Mouse (Mus musculus): ENCODE data around the gene Zfp503. TPM values are rescaled to one million over a fixed set of nuclear protein-coding genes. Genes with fewer than 3 reads are reported as not detected.

Zfp503 gene
- total RNA-seq, 2 experiments from 2014 or later, result 0.12 to 0.30 TPM

DNA sequence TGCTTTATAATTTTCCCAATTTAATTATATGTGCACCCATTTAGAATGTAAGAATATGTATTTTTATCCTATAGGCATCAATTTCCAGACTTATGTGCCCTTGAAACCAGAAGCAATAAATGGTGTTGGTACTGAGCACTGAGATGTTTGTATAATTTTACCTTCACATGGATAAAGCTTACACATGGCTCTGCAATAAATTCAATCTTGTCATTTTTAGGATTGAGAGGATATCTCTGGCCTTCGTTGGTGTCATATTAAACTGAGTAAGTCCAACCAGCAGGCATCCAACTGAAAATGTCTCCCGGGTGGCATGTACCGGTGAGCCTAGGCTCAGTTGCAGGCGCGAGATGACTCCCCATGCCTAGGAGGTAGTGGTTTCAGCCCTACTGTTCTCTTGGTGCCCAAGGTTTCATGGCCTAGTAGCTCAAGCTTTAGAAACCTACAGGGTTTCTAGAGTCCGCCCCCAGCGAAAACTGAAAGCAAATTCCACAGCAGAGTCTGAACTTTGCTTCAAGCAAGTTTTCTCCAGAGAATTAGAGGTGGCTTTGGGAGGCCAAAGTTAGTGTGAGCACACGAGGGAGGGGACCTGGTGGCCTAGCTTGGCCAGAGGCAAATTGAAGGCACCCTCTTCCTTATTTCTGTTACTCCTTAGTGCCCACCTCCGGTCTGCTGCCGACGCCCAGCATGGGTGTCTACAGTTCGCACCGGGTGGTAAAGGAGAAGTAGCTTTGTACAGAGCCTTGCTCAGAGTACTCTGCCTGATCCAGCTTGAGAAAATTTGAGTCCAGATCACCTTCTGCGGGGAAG lies 4.1 kb upstream of the Zfp503 start:
- ATAC-seq (replicated peaks; ENCODE audit: poor library complexity), result peak; percentile 64

DNA sequence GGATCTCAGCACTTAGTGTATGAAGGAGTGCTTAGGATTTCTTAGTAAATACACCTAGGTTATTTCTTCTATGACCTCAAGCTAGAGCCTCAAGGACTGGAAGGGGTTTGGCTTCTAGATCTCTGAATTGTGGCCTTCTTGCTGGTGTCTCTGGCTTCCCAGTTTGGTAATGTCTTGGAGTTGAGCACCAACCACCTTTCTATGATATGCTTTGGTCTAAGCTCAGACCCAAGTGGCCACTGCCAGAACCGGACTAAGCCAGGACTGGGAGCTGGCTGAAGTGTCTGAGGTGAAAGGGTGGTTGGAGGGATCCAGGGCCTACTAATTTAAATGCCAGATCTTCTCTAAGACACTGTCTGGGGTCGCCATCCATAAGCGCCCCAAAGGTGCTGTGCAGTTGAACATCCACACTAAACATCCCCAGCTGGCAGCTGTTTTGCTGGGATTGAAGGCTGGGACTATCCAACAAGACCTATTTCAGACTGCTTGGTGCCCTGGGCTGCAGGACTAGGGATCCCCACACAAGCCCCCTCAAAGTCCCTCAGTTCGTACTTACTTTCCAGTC lies 3.0 kb upstream of the Zfp503 start:
- ATAC-seq (replicated peaks; ENCODE audit: poor library complexity), result no peak

DNA sequence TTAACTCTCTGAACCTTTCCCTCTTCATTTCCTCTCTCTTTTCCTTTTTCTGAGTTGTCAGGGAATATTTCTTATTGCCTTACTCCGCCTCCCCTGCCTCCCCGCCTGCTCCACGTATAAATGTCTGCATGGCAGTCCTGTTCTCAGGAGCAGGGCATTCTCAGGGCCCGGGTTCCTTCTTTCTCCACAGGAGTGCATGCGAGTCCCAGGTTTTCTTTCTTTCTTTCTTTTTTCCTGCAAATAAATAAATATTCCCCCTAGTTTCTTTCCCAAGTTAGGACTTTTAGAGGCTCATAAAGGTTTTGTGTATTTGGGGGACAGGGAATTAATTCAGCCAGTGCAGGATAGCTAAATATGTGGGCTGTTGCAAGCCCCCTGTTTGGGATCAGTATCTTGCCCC lies 2.5 kb upstream of the Zfp503 start:
- no peak for ATAC-seq (replicated peaks; ENCODE audit: poor library complexity)

DNA sequence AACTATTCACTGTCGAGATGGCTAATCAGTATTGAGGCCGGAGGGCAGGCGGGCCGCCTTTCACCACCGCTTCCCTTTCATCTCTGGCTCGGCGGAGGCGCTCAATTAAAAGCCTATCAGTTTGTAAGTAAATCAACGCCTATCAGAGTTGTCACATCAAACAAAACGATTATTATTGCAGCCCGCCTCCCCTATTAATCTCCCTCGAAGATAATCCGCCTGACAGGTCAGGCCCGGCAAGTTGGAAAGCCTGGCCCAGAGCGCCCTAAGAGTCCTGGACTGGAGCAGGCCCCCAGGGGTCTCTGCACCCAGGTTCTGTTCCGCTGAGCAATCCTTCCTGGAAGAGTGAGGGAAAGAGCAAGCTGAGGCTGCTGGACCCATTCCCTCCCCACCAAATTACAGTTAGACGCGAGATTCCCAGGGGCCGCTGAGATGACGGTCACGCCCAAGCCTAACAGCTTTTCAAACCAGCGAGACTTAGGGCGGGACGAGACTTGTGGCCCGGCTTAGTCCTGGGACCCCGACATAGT lies 1.9 kb upstream of the Zfp503 start:
- no peak for ATAC-seq (replicated peaks; ENCODE audit: poor library complexity)

DNA sequence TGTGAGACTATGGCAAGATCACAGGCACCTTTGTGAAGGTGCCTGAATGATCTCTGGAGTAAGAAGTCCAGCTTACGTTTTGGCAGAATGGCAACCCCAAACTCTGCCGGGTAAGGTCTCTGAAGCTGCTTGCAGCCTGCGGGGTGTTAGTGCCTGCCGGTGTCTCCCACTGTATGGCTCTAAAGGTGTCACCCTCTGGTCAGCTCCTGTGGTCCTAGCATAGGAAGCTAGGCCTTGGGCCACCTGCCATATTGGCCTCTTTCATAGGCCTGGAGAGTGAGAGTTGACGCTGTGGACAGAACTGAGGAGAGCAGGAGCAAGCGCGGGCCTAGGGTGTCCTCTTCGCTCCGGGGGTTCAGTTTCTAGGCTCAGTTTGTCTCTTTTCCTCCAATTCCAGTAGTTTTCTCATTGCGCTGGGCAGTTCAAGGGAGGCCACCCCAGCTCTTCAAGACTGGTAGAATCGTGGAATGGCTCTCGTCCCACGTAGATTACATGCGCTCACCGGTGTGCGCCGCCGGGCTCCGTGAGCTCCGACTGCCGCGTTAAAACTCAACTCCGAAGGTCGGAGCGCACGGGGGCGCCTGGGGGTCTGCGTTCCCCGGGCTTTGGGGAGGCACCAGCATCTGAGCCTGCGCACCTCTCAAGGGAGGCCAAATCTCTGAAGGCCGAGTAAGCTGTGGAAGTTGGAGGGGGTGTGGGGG lies 1.1 kb upstream of the Zfp503 start:
- ATAC-seq (replicated peaks; ENCODE audit: poor library complexity), result no peak

DNA sequence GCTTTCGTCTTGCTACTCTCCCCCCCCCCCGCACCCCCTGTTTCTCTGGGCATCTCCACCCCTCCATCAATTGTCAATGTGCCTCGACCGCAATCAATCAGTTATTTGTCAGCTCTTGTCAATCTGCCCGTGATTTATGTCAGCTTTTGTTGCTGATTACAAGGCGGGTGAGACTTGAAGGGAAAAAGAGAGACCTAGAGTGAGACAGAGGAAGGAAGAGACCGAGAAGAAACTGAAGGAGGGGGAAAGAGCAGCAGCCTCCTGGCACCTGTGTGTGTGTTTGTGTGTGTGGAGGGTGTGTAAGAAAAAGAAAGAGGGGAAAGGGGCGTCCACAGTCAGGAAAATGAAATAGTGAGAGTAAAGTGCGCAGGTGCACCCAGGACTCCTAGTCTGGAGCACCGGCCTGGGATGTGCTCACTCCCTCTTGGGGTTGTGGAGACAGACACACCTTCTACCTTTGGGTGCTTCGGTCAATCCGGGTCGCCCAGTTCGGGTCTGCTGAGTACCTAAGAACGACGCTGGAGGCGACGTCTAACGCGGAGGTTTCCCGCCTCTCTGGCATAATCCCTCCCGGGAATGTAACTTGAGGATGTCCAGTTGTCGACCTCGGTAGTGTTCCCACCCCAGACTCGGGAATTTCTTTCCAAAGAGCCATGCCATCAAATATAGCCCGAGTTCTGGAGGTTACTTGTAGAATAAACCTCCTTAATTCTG lies 667 bp downstream of the Zfp503 start:
- no peak for ATAC-seq (replicated peaks; ENCODE audit: poor library complexity)

DNA sequence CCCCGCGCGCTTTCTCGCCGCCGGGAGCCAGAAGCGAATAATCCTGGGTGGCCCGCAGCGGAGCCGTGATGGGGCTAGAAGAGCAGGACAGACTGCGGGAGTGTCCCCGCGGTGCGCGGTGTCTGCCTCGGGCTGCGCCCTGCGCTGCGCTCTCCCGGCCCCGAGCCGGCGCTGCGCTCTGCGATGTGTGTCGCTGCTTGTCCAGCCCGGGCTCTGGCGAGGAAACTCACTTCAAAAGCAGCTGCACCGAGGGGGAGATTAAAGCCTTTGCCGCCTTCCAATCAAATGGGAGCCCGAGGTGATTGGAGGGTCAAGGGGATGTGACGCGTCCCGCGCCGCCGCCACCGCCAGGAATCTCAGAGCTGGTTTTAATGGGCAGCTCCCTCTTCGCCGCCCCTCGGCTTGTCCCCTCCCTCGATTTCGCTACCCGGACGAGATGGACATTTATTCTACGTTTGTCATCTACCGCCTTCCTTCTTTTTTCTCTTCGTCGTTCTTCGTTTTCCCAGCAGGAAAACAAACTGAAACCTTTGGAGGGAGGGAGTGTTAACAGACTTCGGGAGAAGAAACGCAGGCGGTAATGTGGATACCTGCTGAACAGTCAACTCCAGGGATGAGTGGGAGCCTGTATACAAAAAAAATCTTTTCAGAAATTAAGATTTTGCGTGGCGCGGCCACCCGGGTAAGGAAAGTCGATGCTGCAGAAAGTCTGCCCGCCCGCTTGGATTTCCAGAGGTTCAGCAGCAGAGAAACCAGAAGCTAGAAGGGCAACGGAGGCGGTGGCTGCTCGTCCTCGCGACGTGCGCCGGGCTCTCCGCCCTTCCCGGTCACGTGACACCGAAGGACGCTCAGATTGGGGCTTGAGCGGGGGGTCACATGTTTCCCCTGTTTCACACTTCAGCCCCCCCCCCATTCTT lies 1.5 kb downstream of the Zfp503 start:
- peak; percentile 45 for ATAC-seq (replicated peaks; ENCODE audit: poor library complexity)

DNA sequence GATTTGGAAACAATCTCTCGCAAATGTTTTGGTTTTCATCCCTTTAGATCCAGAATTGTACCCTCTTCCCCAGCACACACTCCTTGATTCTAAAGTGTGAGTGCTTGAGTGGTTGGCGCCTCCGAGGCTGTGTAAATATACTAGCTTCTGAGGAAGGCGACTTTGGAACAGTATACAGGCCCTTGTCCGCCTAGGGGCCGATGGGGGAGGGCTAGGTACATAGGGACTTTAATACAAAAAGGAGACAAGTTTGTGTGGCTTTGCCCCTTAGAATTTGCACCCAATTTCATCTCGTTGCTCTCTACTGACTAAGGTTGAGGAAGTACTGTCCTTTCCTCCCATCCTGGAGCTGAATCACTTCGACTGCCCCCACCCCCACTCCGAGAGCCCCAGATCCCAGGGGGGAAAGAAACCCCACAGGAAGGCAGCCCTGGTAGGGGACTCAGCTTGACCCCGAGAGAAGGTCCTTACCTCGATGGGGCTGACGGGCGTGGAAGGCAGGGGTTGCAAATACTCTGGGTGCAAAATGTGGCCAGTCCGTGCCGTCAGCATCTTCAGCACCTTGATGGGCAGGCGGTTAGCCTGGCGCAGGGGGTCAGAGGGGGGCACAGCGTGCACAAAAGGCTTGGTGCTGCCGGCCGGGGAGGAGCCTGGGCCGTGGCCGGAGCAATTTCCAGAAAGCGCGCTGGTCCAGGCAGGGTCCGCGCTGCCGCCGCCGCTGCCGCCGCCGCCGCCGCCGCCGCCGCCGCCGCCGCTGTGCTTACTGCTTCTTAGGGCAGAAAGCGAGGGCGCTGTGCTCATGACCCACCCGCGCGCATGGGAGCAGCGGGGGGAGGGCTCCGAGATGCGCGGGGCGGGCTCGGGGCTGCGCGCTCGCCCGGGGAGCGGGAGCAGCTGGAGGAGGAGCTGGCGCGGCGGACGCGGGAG lies 2.4 kb downstream of the Zfp503 start:
- no peak for ATAC-seq (replicated peaks; ENCODE audit: poor library complexity)

DNA sequence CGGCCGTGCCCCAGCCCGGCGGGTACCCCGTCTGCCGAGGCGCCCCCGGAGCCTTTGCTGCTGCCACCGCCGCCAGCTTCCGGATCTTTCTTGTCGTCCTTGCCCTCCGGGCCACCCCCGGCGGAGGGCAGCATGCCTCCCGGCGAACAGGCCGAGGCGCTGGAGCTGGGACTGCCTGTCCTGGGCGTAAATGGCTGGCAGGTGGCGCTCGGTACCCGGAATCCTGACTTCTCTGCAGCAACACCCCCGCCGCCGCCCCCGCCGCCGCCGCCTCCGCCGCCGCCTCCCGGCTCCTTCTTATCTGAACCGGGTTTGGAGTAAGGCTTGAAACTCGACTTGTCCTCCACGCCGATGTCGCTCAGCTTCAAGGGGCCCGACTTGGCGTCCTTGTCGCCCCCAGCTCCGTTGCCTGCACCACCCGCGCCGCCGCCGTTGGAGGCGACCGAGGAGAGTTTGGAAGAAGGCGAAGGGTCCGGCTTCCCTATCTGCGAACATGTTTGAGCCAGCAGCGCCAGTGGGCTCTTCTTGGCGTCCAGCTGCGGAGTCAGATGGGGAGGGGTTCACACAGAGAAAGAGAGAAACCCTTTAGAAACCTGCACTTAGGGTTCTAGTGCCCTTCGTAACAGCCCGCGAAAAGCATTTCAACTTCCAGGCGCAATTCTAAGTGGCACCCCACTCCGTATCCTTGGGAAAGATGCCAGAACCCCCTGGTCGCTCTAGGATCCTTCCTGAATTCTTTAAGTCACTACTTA lies 3.2 kb downstream of the Zfp503 start:
- peak; percentile 65 for ATAC-seq (replicated peaks; ENCODE audit: poor library complexity)

DNA sequence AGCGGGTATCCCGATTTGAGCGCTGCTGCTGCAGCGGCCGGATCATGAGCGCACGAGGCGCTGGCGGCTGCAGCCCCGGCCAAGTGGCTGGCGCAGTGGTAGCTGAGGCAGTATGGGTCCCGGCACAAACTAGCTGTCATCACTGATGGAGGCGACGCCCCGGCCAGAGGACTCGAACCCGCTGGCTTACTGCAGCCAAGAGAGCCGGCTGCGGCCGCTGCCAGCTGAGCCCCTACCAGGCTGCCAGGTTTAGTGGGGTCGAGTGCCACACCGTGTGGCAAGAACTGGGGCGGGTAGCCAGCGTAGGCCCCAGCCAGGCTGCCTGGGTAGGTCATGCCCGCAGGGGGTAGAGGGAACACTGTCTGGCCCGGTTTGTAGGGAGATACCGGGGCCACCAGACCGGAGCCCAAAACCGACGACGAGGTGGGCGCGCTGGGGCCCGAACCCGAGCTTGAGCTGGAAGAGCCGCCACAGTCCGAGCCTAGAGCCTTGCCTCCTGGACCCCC lies 3.9 kb downstream of the Zfp503 start:
- ATAC-seq (replicated peaks; ENCODE audit: poor library complexity), result no peak

DNA sequence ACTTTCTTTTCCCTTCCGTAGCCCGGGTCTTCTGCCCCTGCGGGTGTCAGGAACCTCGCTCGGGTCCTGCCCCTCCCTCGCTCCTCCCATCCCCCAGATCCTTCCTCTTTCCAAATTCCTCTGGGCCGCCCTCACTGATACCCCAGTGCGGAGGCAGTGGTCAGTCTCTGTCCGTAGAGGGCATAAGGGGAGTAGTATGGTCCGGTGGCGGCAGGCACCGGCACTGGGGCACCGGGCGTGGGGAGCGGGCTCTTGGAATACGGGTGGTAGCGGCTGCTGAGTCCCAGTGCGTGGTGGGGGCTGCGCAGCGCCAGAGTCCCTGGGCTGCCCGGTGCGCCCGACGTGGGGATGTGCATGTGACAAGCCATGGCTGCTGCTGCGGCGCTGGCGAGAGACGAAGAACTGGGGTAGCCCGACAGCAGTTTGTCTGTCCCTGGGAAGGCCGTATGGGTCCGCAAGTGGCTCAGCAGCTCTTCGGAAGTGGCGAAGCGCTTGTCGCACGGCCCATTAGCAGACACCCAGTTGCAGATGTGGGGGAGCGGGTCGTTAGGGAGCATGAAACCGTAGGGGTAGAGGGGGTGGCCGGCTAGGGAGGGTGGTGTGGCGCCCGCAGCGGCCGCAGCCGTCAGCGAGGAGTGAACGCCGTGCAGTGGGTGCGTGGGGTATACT lies 4.5 kb downstream of the Zfp503 start:
- no peak for ATAC-seq (replicated peaks; ENCODE audit: poor library complexity)

DNA sequence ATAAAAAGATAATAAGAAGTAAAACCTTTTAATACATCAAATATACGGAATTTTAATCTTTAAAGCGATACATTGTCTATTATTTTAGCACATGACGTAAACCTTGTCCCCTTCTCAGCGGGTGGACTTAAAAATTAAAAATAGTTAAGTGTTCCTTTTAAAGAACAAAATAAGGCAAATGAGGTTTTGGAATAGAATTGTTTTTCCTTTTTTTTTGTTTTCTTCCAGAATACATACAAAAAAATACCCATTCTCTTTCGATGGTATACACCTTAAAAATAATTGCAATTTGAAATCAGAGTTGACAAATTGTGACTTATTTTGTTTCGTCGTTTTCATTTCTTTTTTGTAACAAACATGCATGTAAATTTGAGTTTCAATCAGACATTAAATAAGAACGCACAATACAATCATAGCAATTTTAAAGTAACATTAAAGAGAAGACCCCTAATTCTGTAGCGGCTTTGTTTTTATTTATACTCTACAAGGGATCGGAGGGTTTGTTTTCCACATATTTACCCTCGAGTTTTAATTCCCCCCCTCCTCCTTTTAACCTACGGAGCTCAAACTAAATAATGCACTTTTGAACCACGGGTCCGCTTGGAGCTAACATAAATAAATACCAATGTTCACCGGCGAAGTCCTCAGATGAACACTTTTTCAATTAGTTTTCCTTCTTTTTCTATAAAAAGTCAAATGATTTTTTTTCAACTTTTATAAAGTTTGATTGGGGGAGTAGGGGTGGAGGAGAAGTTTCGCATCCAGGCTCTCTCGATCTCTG lies 5.3 kb downstream of the Zfp503 start:
- no peak for ATAC-seq (replicated peaks; ENCODE audit: poor library complexity)

DNA sequence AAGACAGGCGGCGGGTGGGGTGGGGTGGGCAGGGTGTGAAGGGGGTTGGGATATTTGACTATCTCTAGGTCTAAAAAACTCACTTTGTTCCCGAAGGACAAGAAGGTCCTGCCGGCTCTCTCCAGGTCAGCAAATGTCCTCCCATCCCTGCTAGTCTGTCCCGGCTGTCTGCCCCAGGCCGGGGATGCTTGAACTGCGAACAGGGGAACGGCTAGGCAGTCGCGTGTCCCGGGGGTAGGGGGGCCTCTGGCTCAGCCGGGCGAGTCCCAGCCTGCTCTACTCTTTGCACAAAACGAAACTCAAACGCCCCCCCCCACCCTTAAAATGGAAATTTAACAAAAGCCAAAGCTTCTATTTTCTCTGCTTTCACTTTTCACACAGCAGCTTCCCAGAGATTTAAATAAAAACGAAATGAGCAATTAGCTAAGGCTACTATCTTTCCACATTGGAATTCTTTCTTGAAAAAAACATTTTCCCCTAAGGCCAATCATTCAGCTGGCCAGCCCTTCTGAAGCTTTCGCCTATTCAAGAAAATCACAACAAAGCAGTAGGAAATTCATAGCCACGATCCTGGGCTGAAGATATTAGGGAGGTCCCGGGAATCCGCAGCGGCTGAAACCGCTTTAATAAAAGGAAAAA lies 6.0 kb downstream of the Zfp503 start:
- no peak for ATAC-seq (replicated peaks; ENCODE audit: poor library complexity)

DNA sequence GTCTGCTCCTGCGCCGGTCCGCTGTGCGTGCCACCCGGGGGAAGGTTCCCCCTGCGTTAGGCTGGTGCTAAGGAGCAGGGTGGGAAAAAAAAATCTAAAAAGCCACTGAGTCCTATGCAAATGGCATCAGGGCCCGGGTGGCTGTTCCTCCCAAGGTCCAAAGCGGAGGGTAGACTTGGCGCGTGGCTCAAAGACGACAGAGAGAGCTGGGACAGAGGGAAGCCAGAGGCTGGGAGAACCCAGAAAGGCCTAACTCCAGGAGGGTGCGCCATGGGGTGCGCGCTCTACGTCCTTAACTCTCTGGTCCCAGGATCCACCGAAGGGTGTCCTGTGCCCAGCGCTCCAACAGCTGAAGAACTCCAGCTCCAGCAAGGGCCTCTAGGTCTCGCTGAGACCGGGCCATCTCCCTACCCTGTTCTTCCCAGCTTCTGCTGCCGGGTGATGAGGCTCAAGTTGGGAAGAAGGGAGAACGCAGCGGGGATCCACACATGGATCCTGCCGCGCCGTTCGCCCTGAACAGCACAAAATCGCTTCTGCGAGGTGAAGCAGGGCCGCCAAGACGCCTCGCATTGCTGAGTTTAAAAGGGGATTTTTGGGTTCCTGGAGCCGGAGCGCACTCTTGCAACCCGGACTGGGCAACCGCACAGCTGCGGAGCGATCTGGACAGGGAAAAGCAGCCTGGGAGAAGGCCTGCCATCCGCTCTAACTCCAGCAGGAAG lies 6.7 kb downstream of the Zfp503 start:
- no peak for ATAC-seq (replicated peaks; ENCODE audit: poor library complexity)

DNA sequence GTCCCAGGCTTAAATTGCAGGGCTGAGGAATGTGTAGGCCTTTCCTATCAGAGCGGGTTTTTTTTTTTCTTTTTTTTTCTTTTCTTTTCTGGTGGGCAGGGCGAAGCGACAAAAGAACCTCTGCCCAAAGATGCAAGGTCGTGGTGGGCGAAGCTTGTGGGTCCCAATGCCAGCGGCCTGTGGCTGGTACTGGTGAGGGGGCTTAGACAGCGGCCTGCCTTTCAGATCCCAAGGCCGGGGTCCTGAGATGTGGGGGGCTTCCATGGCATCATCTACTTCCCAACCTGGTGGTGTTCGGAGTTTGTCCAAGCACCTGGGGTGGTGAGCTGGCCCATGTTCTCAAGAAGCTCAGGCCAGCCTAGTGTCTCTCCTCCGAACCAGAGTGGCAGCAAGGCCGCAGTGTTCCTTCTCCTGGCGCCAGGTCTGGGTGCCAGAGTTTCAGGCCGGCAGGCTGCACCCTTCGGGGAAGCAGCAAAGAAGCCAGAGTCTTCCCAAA lies 7.3 kb downstream of the Zfp503 start:
- no peak for ATAC-seq (replicated peaks; ENCODE audit: poor library complexity)

DNA sequence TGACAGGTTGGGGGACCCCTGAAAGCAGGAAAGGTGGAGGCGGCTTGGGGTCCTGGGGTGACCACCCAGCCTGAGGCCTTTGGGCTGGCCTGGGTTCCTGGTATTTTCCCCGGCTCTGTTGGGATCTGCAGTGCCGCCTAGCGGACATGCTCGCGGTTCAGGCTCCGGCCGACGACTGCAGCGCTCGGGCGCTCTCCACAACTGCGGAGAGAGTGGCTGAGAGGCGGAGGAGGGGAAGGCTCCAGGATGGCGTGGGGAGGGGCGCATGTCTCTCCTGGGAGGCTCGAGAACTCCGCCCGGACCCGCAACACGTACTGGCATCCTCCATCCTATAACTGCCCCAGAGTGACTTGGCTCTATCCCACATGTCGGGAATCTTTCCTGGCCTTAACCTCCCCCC lies 7.9 kb downstream of the Zfp503 start:
- peak; percentile 76 for ATAC-seq (replicated peaks; ENCODE audit: poor library complexity)

Data from megakaryocyte progenitor cell, adult 5-6 weeks (primary cell).